Mouse (Mus musculus): ENCODE results near the gene Tmem95.

The Tmem95 gene

GRCm38 (mm10) chr11:69910781-69911560 lies 33.2 kb upstream of the Tmem95 start:
- DNase-seq (ENCODE audit: low read depth, low spot score), result no peak

GRCm38 (mm10) chr11:69910177-69910576 lies 32.4 kb upstream of the Tmem95 start:
- DNase-seq (ENCODE audit: low read depth, low spot score), result no peak

GRCm38 (mm10) chr11:69909174-69909573 lies 31.4 kb upstream of the Tmem95 start:
- DNase-seq (ENCODE audit: low read depth, low spot score), result no peak

- DNase-seq (ENCODE audit: low read depth, low spot score), result no peak
Observed at GRCm38 (mm10) chr11:69908645-69909044, 30.8 kb upstream of the Tmem95 start.

GRCm38 (mm10) chr11:69904311-69904710 lies 26.5 kb upstream of the Tmem95 start:
- DNase-seq (ENCODE audit: low read depth, low spot score), result no peak

GRCm38 (mm10) chr11:69902972-69903371 lies 25.2 kb upstream of the Tmem95 start:
- DNase-seq (ENCODE audit: low read depth, low spot score), result no peak

GRCm38 (mm10) chr11:69901993-69902392 lies 24.2 kb upstream of the Tmem95 start:
- no peak for DNase-seq (ENCODE audit: low read depth, low spot score)

- peak; percentile 99 for DNase-seq (ENCODE audit: low read depth, low spot score)
Observed at GRCm38 (mm10) chr11:69901406-69901846, 23.6 kb upstream of the Tmem95 start.

- DNase-seq (ENCODE audit: low read depth, low spot score), result peak; percentile 97
Observed at GRCm38 (mm10) chr11:69900471-69901405, 22.9 kb upstream of the Tmem95 start, which contains the start of the genes 2810408A11Rik and Neurl4. Gene 2810408A11Rik (minus strand): TSS chr11:69900987. Gene Neurl4 (plus strand): TSS chr11:69901072.

- no peak for DNase-seq (ENCODE audit: low read depth, low spot score)
Observed at GRCm38 (mm10) chr11:69899870-69900269, 22.1 kb upstream of the Tmem95 start.

- no peak for DNase-seq (ENCODE audit: low read depth, low spot score)
Observed at GRCm38 (mm10) chr11:69895291-69895690, 17.5 kb upstream of the Tmem95 start, which contains the start of gene Acap1. Gene Acap1 (minus strand): TSS chr11:69895539.

GRCm38 (mm10) chr11:69894671-69895070 lies 16.9 kb upstream of the Tmem95 start:
- DNase-seq (ENCODE audit: low read depth, low spot score), result no peak

GRCm38 (mm10) chr11:69891482-69891881 lies 13.7 kb upstream of the Tmem95 start:
- DNase-seq (ENCODE audit: low read depth, low spot score), result no peak

- DNase-seq (ENCODE audit: low read depth, low spot score), result no peak
Observed at GRCm38 (mm10) chr11:69886907-69887635, 9.3 kb upstream of the Tmem95 start.

- no peak for DNase-seq (ENCODE audit: low read depth, low spot score)
Observed at GRCm38 (mm10) chr11:69884663-69885062, 6.8 kb upstream of the Tmem95 start.

- DNase-seq (ENCODE audit: low read depth, low spot score), result no peak
Observed at GRCm38 (mm10) chr11:69884240-69884639, 6.4 kb upstream of the Tmem95 start.

- DNase-seq (ENCODE audit: low read depth, low spot score), result no peak
Observed at GRCm38 (mm10) chr11:69883527-69884151, 5.8 kb upstream of the Tmem95 start.

GRCm38 (mm10) chr11:69883066-69883465 lies 5.2 kb upstream of the Tmem95 start:
- no peak for DNase-seq (ENCODE audit: low read depth, low spot score)

- no peak for DNase-seq (ENCODE audit: low read depth, low spot score)
Observed at GRCm38 (mm10) chr11:69881787-69882670, 4.2 kb upstream of the Tmem95 start.
